Mouse (Mus musculus) lung, postnatal 10 days (tissue): ENCODE measurements around the gene Oit1.

Experiments used
- DNase-seq: peaks from one replicate; pipeline ENCODE4 v3.0.0; 2021

The Oit1 gene

GRCm38 (mm10) chr14:8378685-8379313 is at the start of gene Oit1:
Oit1 (minus strand) TSS chr14:8378754.
- no peak for DNase-seq

GRCm38 (mm10) chr14:8422833-8423232 is 44.3 kb upstream of the Oit1 start:
- DNase-seq = no peak

GRCm38 (mm10) chr14:8421199-8421787 is 42.7 kb upstream of the Oit1 start:
- DNase-seq = no peak

- DNase-seq = no peak
Observed at GRCm38 (mm10) chr14:8418610-8419009, 40.1 kb upstream of the Oit1 start.

- no peak for DNase-seq
Observed at GRCm38 (mm10) chr14:8405946-8406345, 27.4 kb upstream of the Oit1 start.

- DNase-seq = no peak
Observed at GRCm38 (mm10) chr14:8403310-8403709, 24.8 kb upstream of the Oit1 start.

GRCm38 (mm10) chr14:8398507-8398906 is 20.0 kb upstream of the Oit1 start:
- no peak for DNase-seq

GRCm38 (mm10) chr14:8395690-8396287 is 17.2 kb upstream of the Oit1 start:
- no peak for DNase-seq

GRCm38 (mm10) chr14:8392181-8392825 is 13.7 kb upstream of the Oit1 start:
- DNase-seq = no peak

- no peak for DNase-seq
Observed at GRCm38 (mm10) chr14:8369394-8369793, 9.2 kb downstream of the Oit1 start.

- DNase-seq = no peak
Observed at GRCm38 (mm10) chr14:8368900-8369299, 9.7 kb downstream of the Oit1 start.

- DNase-seq = no peak
Observed at GRCm38 (mm10) chr14:8367727-8368520, 10.6 kb downstream of the Oit1 start.

- no peak for DNase-seq
Observed at GRCm38 (mm10) chr14:8367121-8367520, 11.4 kb downstream of the Oit1 start.

- no peak for DNase-seq
Observed at GRCm38 (mm10) chr14:8365833-8366232, 12.7 kb downstream of the Oit1 start.

GRCm38 (mm10) chr14:8356836-8357235 is 21.7 kb downstream of the Oit1 start:
- DNase-seq = no peak

- peak; percentile 76 for DNase-seq
Observed at GRCm38 (mm10) chr14:8355999-8356501, 22.5 kb downstream of the Oit1 start.

- DNase-seq = no peak
Observed at GRCm38 (mm10) chr14:8348927-8349326, 29.6 kb downstream of the Oit1 start.

GRCm38 (mm10) chr14:8346255-8346997 is 32.1 kb downstream of the Oit1 start:
- peak; percentile 90 for DNase-seq

GRCm38 (mm10) chr14:8345566-8345965 is 33.0 kb downstream of the Oit1 start:
- no peak for DNase-seq

- DNase-seq = peak; percentile 78
Observed at GRCm38 (mm10) chr14:8342509-8343106, 35.9 kb downstream of the Oit1 start.

- no peak for DNase-seq
Observed at GRCm38 (mm10) chr14:8340226-8340625, 38.3 kb downstream of the Oit1 start.

GRCm38 (mm10) chr14:8335947-8336346 is 42.6 kb downstream of the Oit1 start:
- no peak for DNase-seq
